Mouse (Mus musculus) lung, postnatal 14 days (tissue): ENCODE measurements around the gene Txnrd3.
A peak's percentile ranks its signal among the peaks of the same experiment; 100 is the strongest.

ENCODE experiments used
- DNase-seq: peaks from one replicate; pipeline ENCODE4 v3.0.0; 2021

The Txnrd3 gene

GRCm38 (mm10) chr6:89643798-89644270 lies at the start of gene Txnrd3:
Gene Txnrd3, plus strand, starts transcription at chr6:89643988.
- DNase-seq, result peak; percentile 96

GRCm38 (mm10) chr6:89595018-89595776 lies 48.6 kb upstream of the Txnrd3 start, which contains the start of gene Chchd6:
Gene Chchd6, minus strand, starts transcription at chr6:89595652.
- peak; percentile 94 for DNase-seq

GRCm38 (mm10) chr6:89595777-89596146 lies 48.0 kb upstream of the Txnrd3 start:
- DNase-seq, result no peak

GRCm38 (mm10) chr6:89596510-89596909 lies 47.3 kb upstream of the Txnrd3 start:
- DNase-seq, result no peak

DNA sequence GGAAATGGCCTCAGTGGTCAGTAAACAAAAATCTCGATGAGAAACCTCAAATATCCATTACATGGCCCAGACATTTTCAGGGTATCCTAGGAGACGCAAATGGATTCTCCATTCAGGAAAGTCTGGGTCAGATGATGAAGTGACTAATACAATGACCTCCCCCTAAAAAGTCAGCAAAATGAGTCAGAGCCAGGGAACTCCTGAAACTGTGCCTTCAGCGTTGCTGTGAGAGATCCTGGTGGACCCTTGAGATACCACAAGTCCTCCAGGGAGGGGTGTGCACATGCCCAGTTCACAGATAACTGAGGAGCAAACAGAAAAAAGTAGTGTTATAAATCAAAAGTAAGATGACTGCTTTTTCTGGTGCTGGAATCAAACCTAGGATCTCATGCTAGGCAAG lies 37.7 kb upstream of the Txnrd3 start:
- DNase-seq, result no peak

DNA sequence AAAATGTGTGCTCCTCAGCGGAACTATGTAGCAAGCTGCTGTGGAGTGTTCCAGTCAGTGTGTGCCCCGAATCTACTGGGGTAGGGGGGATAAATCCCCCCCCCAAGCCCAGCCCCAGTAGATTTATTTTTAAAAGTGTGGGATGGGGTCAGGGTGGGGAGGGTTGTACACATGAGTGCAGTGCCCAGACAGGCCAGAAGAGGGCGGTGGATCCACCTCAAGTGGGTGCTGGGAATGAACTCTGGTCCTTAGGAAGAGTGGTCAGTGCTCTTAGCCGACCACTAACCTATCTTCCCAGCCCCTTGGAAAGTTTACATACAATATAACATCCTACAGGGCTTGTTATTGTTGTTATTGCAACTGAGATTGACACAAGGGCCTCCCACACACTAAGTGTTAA lies 35.8 kb upstream of the Txnrd3 start:
- DNase-seq, result no peak

DNA sequence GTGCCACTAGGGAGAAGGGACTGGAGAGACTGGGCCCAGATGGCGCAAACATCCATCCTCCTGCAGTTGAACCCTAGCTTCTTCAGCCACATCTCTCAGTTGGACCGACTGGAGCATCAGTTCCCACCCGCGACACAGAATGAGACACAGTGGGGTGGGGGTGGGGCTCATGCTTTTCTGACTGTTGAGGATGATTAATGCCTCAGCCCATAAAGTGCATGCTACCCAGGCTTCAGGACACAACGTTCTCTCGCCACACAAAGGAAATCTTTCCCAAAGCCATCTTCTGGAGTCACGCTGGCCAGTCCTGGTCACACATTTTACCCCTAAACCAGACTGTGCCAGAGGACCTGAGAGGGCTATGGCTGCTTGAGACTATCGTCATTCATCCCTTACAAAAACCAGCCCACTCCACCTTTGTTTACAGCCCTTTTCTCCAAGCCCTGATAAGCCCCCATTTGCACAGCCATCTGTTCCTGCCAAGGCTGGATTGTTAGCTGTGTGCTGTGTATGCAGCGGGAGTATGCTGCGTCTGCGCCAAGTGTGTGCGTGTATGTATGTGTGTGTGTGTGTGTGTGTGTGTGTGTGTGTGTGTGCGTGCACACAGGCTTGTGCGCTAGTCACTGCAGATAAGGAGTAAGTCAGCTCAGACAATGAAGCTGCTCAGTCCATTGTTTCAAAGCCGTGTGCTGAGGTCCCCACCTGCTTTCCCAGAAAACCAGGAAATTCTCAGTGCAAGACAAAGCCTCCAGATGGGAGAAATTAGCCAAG lies 30.3 kb upstream of the Txnrd3 start:
- DNase-seq, result peak; percentile 29

DNA sequence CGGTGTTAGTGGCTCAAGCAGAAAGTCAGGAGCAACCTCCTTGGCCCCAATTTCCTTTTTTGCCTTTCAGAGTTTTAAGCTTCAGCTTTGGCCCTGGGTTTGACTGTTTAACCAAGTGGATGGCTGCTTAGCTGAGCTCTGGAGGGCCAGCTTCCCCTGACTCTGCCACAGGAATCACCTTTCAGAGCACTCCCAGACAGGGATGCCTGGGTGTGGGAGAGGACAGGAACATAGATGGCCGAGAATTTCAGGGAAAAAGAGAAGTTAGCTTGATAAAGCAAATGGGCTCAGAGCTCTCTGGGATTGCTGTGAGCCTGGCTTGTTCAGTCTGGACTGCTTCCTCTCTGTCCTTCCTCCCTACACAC lies 29.7 kb upstream of the Txnrd3 start:
- DNase-seq, result no peak

GRCm38 (mm10) chr6:89614596-89615372 lies 29.0 kb upstream of the Txnrd3 start:
- DNase-seq, result no peak

DNA sequence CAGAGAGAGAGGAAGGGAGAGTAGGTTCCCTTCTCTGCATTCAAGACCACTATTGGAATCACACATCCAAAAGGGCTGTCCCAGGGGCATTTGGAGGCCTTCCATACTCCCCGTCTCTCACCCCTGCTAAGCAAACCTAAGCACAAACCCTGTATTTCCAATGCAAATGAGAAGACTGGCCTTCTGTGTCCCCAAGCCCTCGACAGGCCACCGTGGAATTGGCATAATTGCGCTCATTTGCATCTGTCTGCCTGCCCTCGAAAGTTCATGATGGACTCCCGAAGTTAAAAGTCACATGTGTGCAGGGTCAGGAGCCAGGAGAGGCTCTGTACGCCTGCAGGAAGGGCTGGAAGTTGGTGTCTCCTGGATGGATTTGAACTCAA lies 28.4 kb upstream of the Txnrd3 start:
- DNase-seq, result no peak

DNA sequence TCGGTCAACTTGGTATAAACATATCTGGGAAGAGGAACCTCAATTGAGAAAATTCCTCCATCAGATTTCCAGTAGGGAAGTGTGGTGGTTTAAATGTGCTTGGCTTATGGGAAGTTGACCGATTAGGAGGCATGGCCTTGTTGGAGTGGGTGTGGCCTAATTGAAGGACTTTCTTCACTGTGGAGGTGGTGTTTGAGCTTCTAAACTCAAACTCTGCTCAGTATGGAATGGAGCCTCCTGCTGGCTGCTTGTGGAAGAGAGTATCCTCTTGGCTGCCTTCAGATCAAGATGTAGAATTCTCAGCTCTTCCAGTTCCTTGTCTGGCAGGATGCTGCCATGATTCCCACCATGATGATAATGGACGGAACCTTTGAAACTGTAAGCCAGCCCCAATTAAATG lies 21.1 kb upstream of the Txnrd3 start:
- no peak for DNase-seq

- no peak for DNase-seq
Observed at GRCm38 (mm10) chr6:89628045-89628785, 15.6 kb upstream of the Txnrd3 start.

DNA sequence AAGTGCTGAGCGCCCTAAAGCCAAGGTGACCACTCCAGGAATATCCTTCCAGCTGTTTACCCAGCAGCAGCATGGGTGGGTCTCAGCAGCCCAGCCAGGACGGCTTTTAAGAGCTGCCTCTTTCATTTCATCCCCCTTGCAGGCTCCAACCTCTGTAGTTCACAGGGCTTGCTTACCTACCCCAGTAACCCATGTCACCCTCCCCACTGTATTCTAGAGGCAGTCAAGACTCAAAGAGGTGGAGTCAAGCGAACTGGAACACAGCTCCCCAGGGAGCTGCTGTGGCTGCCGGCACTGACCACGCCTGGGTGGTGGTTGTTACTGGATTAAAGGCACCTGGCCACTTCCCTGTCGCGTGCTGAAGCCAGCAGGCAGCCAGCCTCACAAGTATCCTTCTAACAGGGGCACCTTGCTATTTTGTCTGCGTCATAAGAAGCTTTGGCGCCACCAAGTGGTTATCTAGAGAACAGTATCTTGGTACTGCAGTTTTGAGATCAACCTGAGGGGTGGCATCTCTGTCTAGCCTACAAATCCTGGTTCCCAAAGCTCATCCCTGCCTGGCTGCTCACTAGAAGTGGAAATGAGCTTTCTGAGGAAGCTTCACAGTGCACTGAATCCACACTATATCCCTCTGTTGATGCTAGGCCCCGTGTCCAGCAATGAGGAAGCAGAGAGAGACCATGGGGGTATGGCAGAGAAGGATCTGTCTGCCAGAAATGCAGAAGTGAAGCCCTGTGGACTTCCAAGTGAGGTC lies 11.8 kb upstream of the Txnrd3 start:
- DNase-seq, result peak; percentile 87

- DNase-seq, result no peak
Observed at GRCm38 (mm10) chr6:89633115-89633514, 10.7 kb upstream of the Txnrd3 start.

DNA sequence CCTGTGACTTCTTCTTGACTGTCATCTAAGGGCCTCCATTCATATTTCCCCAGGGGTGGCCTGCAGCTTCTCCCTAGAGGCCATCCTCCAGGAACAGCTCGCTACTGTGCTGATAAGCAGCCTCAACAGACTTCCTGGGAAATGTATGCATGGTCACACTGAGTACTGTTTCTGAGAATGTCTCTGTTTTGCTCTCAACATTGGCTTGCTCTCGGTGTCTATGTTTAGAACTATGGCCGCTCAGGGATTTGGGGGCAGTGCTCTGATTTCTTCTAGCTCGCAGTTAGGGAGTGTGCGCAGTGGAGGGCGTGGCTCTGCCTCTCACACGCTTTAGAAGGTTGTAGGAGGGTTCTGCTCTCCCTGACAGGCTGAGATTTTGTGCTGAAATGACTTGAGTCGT lies 9.4 kb upstream of the Txnrd3 start:
- no peak for DNase-seq

DNA sequence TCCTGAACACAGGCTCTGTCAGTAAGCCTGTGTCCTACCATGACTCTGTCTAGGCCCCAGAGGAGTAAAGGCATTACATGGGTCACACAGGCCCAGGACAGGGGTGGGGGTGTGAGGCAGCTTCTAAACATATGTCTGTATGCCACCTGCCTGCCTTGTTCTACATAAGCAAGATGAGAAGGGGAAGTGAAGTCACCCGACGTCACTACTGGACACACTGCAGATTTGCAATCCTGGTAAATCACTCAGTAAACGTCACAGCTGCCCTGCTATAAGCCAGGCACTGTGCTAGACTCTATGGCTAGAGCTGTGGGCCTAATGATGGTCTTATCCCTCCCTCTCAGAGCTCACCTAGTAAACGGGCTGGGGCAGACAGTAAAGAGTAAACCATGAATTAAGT lies 5.8 kb upstream of the Txnrd3 start:
- no peak for DNase-seq

DNA sequence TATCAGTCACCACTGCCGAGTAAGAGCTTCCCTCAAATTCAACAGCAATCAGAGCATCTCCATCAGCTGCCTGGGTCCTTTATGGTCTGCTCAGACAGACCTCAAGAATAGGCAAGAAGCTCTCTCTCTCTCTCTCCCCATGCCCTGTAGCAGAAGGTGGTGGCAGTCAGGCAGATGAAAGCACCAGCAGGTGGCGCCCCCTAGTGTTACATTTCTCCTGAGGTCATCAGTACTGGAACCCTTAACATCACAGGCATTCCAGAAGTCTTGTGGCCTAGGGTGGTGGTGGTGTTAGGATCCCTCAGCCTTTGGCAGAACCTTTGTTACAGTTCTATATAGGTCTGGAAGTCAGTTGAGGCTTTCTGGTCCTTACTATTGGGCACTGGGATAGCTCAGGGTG lies 4.8 kb upstream of the Txnrd3 start:
- DNase-seq, result peak; percentile 61

DNA sequence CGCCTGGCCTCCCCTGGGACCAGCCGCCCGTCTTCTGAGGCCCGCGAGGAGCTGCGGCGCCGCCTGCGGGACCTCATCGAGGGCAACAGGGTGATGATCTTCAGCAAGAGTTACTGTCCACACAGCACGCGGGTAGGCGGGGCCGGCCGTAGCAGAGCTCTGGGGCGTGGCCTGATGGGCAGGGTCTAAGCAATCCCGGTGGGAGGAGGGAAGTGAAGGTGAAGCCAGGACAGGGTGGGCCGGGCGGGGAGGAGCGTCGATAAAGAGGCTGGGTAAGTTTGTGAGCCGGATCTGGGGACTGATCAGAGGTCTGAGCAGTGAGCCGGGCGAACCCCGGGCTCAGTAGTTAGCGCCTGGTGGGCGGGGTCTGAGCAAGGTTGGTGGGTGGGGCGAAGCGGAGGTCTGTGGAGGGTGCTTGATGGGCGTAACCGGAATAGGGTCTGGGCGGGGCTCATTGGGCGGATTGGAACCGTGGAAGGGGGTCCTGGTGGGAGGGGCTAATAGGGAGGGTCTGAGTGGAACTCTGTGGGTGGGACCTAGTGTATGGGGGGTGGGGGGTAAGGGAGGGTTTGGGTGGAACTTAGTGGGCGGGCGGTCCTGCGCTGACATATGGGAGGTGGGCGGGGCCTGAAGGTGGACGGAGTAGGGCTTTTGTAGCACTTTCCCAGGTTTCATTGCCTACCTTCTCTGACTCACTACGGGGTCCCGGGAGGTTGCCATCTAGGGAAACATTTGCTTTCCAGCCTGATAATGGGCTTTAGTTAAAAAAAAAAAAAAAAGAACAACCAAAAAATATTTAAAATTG lies 685 bp downstream of the Txnrd3 start:
- peak; percentile 93 for DNase-seq

DNA sequence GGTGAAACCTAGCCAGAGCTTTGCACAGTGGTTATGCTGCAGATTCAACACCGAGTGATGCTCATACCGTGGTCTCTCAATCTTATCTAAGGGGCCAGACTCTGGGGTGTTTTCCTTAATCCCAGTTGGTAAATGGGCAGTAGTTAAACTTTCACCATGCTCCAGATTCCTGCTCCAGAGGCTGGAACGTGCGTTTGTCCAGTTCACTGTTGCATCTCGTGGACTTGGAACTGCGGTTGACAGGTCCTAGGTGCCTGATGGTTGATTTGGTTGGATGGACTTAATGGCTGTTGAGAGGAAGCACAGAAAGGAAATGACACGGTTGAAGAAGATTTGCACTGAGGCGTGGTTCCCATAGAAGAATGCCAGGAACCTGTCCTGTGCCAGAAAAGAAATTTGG lies 6.1 kb downstream of the Txnrd3 start:
- no peak for DNase-seq

DNA sequence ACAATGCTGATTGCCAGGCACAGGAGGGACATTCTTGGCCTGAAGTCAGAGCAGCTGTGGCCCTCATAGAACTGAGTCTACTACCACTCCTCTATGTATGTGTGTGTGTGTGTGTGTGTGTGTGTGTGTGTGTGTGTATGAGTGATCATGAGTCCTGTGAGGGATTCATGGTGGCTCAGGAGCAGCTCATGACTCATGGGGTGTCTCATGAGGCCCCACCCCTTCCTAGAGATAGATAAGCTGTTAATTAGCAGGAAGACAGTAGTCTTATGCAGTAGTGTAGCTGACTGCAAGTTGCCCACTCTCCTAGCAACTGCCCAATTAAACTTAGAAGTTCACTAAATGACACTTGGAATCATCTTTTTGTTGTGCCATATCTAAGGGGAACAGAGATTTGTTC lies 8.0 kb downstream of the Txnrd3 start:
- DNase-seq, result no peak

DNA sequence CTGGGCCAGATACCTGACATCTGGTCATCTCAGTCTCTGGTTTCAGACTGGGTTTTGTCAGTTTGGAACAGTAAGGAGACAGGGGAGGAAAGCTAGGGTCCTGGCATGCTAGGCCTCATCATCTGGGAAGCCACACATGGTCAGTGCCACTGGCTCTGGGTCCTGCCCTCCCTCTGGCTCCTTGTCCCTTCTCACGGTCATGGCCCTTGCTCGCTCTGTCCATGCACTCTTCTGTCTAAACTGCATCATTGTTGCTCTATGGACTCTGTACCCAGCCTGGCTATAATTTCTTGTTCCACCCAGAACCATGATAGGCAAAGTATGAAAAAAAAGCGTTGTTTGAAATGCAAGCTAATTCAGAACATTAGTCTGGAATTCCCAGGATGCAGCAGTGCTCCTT lies 11.2 kb downstream of the Txnrd3 start:
- no peak for DNase-seq
